Mouse (Mus musculus) stomach, postnatal 0 days (tissue): Measurements from ENCODE around the gene 9930022D16Rik. TPM values are rescaled to one million over a fixed set of nuclear protein-coding genes. Genes with fewer than 3 reads are reported as not detected.

Experiments
- ATAC-seq: fragments of 200-750 bp; cut with Nextera tagmentation; 2 replicates; pipeline ENCODE4 v1.8.0; 2017; ENCODE audit not compliant: low FRiP score, low TSS enrichment
- DNase-seq: peaks from one replicate; pipeline ENCODE4 v3.0.0-alpha.2; 2016; ENCODE audit warnings: low spot score
- H3K27ac ChIP-seq: fragments of 300-500 bp; sonication (generic); replicated peaks from 2 replicates; pipeline ENCODE4 v1.5.1; 2014; ENCODE audit warnings: mild to moderate bottlenecking, control low read depth
- H3K27me3 ChIP-seq: fragments of 300-500 bp; sonication (generic); 2 replicates; pipeline ENCODE4 v1.6.1; 2014; ENCODE audit warnings: low read length; ENCODE audit not compliant: control insufficient read depth, insufficient read depth
- H3K36me3 ChIP-seq: fragments of 300-500 bp; sonication (generic); 2 replicates; pipeline ENCODE4 v1.6.1; 2014; ENCODE audit warnings: low read length, mixed read lengths; ENCODE audit not compliant: control insufficient read depth, insufficient read depth
- H3K4me1 ChIP-seq: fragments of 300-500 bp; sonication (generic); replicated peaks from 2 replicates; pipeline ENCODE4 v1.6.1; 2014; ENCODE audit warnings: antibody characterized with exemption; ENCODE audit not compliant: control insufficient read depth, insufficient read depth
- H3K4me2 ChIP-seq: fragments of 300-500 bp; sonication (generic); replicated peaks from 2 replicates; pipeline ENCODE4 v1.6.1; 2014; ENCODE audit warnings: low read depth, mild to moderate bottlenecking, control low read depth, moderate library complexity
- H3K4me3 ChIP-seq: fragments of 300-500 bp; sonication (generic); 2 replicates; pipeline ENCODE4 v1.5.1; 2014; ENCODE audit warnings: low read depth, low read length, control low read depth
- H3K9ac ChIP-seq: fragments of 300-500 bp; sonication (generic); 2 replicates; pipeline ENCODE4 v1.6.1; 2014; ENCODE audit warnings: mild to moderate bottlenecking, low read length, control low read depth, mixed read lengths
- H3K9me3 ChIP-seq: fragments of 300-500 bp; sonication (generic); 2 replicates; pipeline ENCODE4 v1.6.1; 2016; ENCODE audit warnings: low read length; ENCODE audit not compliant: control insufficient read depth
- CTCF ChIP-seq: IDR thresholded peaks from 2 replicates; pipeline ENCODE4 v1.5.1; 2016; ENCODE audit warnings: antibody characterized with exemption, low read depth, mild to moderate bottlenecking, moderate library complexity
- EP300 ChIP-seq: optimal IDR thresholded peaks from 2 replicates; pipeline ENCODE3; 2016; ENCODE audit warnings: antibody characterized with exemption
- WGBS: fragments of 180-500 bp; shearing (Covaris S2); extraction: QIAGEN DNeasy Blood & Tissue Kit; methylation state at CpG from one replicate; pipeline ENCODE4 v1.1.7; 2014; 5-methylcytosine and 5-hydroxymethylcytosine counted together
- polyA plus RNA-seq: library from polyadenylated mRNA; unstranded; fragments of >200 nt; fragmentation: Nextera tagmentation; extraction: Ambion mirVana; gene quantifications from 2 replicates; pipeline ENCODE4 v1.2.1, GENCODE M21; 2015

9930022D16Rik gene
- polyA plus RNA-seq, 1 experiment from 2014 or later = not detected

GRCm38 (mm10) chr11:109439209-109439608 lies 25.5 kb downstream of the 9930022D16Rik start:
- Histone ChIP-seq H3K9me3 (no peaks in the 10 kb centered on the region), H3K4me2 (peak overlapping the region; percentile 76), H3K36me3 (peaks cover 2% of the 10 kb centered on the region; the same call in 1 of the 2 replicates), H3K4me3 (peak overlapping the region; percentile 47; the same call in 1 of the 2 replicates), H3K27me3 (no peaks in the 10 kb centered on the region), H3K4me1 (no peaks in the 10 kb centered on the region), H3K9ac (peak overlapping the region; percentile 68; the same call in 1 of the 2 replicates), H3K27ac (0 out of 2 replicates have a peak overlapping the region, but pooled peaks have one; percentile 24)
- ATAC-seq (peak; percentile 15; the same call in 1 of the 2 replicates), DNase-seq (no peak)
- no peak for TF ChIP-seq CTCF
- 13% methylated on average over 5 of the region's 5 CpGs for WGBS

GRCm38 (mm10) chr11:109439829-109440340 lies 26.2 kb downstream of the 9930022D16Rik start:
- ATAC-seq (peak; percentile 90), DNase-seq (peak; percentile 88)
- no peaks in the 10 kb centered on the region for H3K36me3 ChIP-seq
- no peaks in the 10 kb centered on the region for H3K27me3 ChIP-seq
- WGBS = 2% methylated on average over 32 of the region's 32 CpGs
- H3K4me3 ChIP-seq = peak overlapping the region; percentile 47
- peak overlapping the region; percentile 76 for H3K4me2 ChIP-seq
- H3K9me3 ChIP-seq = no peaks in the 10 kb centered on the region
- peak overlapping the region; percentile 67 for H3K27ac ChIP-seq
- no peaks in the 10 kb centered on the region for H3K4me1 ChIP-seq
- peak overlapping the region; percentile 68 for H3K9ac ChIP-seq
- peak; percentile 20; the same call in 1 of the 2 replicates for TF ChIP-seq CTCF
- TF ChIP-seq EP300 = no peak

GRCm38 (mm10) chr11:109440641-109441040 lies 26.9 kb downstream of the 9930022D16Rik start:
- H3K4me3 ChIP-seq = peak overlapping the region; percentile 47
- H3K4me1 ChIP-seq = no peaks in the 10 kb centered on the region
- H3K36me3 ChIP-seq = no peaks in the 10 kb centered on the region
- ATAC-seq (no peak), DNase-seq (no peak)
- no peak for TF ChIP-seq EP300
- no peak for TF ChIP-seq CTCF
- 58% methylated on average over 4 of the region's 4 CpGs for WGBS
- no peaks in the 10 kb centered on the region for H3K9me3 ChIP-seq
- peak overlapping the region; percentile 68; the same call in 1 of the 2 replicates for H3K9ac ChIP-seq
- H3K4me2 ChIP-seq = peak overlapping the region; percentile 76
- H3K27ac ChIP-seq = no peak overlapping the region
- no peaks in the 10 kb centered on the region for H3K27me3 ChIP-seq

GRCm38 (mm10) chr11:109441119-109441518 lies 27.4 kb downstream of the 9930022D16Rik start:
- Histone ChIP-seq H3K27me3 (no peaks in the 10 kb centered on the region), H3K9me3 (no peaks in the 10 kb centered on the region), H3K4me3 (no peak overlapping the region), H3K27ac (no peak overlapping the region), H3K4me1 (no peaks in the 10 kb centered on the region), H3K9ac (no peak overlapping the region), H3K4me2 (no peak overlapping the region), H3K36me3 (no peaks in the 10 kb centered on the region)
- DNase-seq (peak; percentile 69), ATAC-seq (no peak)
- TF ChIP-seq EP300 = no peak
- peak; percentile 81 for TF ChIP-seq CTCF
- WGBS = 73% methylated on average over 3 of the region's 3 CpGs

GRCm38 (mm10) chr11:109442166-109442730 lies 28.5 kb downstream of the 9930022D16Rik start:
- 37% methylated on average over 5 of the region's 5 CpGs for WGBS
- Histone ChIP-seq H3K9me3 (no peaks in the 10 kb centered on the region), H3K4me1 (no peaks in the 10 kb centered on the region), H3K9ac (no peak overlapping the region), H3K4me2 (no peak overlapping the region), H3K36me3 (no peaks in the 10 kb centered on the region), H3K27ac (no peak overlapping the region), H3K4me3 (no peak overlapping the region), H3K27me3 (no peaks in the 10 kb centered on the region)
- TF ChIP-seq CTCF = no peak
- TF ChIP-seq EP300 = no peak
- DNase-seq (no peak), ATAC-seq (no peak)
